Mouse (Mus musculus) testis, adult 2 months (tissue): ENCODE data around the gene Hist2h3b.

ENCODE experiments used
- CTCF ChIP-seq: fragments of 200-500 bp; IDR thresholded peaks from 2 replicates; pipeline ENCODE4 v1.5.1; 2012; ENCODE audit warnings: low read depth, mild to moderate bottlenecking, inconsistent platforms, low read length, moderate library complexity; ENCODE audit not compliant: control insufficient read depth, insufficient read depth, insufficient replicate concordance
- POLR2A ChIP-seq: fragments of 200-500 bp; IDR thresholded peaks from 2 replicates; pipeline ENCODE4 v1.6.1; 2012; ENCODE audit warnings: low read depth, mild to moderate bottlenecking, inconsistent platforms, low read length, moderate library complexity; ENCODE audit not compliant: control insufficient read depth

DNA sequence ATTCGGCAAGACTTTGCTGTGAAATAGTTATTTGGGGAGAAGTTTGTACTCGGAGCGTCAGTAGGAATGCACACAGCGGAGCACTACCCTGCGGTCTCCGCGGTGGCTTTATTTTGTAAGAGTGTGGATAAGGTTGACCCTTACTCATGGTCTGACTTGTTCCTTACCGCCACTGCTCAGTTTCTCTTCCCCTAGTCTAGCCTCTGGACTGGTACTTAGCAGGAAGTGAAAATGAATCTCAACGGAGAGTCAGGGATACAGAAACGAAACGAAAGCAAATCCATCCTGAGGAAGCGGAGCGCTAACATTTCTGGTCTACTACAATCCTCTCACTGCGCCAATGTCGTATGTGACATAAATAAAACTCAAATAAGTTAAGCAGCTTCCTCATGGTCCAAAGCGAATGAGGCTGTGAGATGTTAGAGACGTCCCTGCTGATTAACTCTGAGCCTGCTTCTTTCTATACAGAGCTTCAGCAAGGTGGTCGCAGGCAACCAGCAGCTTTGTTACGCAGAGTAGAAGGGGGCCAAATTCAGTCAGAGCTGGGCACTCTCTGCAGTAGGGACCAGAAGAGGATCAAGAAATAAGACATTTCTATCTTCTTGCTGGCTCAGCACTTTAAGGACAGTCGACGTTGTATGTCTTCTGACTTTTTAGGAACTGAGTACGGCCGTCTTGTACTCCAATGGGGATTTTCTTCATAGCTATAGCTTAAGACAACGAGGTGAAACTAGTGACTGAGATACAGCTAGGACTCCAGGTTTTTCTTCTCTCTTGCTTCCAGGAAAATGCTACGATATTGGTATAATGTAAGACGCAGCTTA is 32.5 kb downstream of the Hist2h3b start:
- TF ChIP-seq POLR2A (no peak), CTCF (no peak)
